Mouse (Mus musculus): ENCODE data around the gene Kmt2b.

Gene Kmt2b

DNA sequence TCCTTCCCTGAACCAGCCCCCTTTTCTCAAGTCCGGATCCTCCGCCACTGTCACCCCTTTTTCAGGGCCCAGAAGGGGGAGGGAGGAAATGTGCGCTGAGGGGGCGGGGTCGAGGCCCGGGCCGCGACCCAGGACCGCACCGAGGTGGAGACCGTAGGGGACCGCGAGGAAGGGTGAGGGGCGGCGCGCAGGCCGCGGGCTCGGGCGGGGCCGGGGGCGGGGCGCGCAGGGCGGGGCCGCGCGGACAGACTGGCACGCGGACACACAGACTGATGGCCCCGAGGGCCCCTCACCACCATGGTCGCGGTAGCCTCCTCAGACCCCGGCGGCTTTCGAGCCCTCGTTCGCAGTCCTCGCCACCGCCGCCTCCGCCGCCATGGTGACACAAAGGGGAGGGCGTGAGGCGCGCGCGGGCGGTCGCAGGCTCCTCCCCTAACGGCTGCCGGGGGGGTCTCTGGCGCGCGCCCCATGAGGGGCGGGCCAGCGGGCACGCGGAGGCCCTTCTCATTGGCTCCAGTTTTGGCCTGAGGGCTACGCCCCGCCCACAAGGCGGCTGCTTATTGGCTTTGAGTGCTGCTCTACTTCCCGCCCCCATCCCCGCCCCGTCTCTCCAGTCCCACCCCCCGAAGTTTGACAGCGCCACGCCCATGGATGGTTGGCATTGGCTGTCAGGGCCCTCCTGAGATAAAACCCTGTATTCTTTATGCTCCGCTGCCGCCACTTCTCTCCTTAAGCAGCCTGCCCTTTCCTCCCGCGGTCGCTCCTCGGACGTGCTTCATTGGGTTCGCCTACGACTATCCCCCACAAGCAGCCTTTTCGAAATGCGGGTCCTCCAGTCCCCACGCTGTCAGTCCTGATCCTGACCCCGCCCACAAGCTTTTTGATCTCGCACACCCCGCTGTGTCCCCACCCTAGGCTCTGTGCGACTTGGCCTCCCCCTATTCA is 53.6 kb downstream of the Kmt2b start, which contains the start of gene Arhgap33:
Gene Arhgap33 (minus strand): TSS at position 428 of the 945 bp plus-strand sequence.
- DNase-seq (ENCODE audit: low spot score in 2 of 2): peak; percentile 95 to 97

DNA sequence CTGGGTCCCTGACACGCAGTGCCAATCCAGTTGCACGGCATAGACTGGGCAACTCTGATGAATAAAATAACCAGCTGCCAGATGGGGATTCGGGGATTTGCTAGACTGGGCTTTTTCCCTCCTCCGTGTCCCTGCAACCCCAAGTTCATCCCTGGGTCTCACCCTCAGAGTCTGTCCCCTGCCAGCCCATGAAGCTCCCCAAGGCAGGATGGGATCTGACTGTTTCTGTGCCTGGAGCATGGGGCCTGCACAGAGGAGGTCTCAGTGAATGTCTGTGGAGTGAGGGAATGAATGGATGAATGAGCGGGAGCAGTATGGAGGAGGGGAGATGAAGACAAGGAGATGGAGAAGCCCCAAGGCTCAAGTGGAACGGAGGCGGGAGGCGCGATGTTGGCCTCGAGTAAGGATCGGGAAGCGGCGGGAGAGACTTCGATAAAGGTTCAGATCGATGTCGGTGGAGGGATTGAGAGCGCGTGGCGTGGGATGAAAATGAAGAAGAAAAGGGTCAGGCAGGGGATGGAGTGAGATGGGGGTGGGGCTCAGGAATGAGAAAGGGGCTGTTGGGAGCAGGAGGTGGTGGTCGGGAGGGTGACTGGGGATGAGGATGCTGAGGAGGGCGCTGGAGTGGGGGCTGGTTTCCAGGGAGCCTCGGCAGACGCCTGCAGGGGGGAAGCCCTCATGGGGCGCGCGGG is 54.4 kb downstream of the Kmt2b start:
- DNase-seq (ENCODE audit: low spot score in 2 of 2): peak in 1 of 2 experiments; percentile 51

DNA sequence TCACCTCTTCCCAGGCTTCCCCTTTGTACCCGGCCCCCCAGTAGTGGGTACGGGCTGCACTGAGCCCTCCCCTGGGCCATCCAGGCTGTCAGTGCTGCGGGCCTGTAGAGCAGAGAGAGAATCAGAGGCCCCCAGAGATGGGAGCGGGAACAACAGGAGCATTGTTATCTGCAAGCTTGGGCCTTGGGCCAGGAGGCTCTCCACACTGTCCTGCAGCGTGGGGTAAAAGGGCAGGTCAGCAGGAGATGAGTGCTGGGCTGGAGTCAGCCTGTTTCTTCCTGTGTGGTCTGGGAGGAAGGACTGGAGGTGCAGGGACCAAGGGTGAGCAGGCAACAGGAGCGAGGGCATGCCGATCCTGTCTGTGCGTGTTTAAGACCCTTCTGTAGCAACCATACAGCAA is 55.6 kb downstream of the Kmt2b start:
- DNase-seq (ENCODE audit: low spot score in 2 of 2): no peak

DNA sequence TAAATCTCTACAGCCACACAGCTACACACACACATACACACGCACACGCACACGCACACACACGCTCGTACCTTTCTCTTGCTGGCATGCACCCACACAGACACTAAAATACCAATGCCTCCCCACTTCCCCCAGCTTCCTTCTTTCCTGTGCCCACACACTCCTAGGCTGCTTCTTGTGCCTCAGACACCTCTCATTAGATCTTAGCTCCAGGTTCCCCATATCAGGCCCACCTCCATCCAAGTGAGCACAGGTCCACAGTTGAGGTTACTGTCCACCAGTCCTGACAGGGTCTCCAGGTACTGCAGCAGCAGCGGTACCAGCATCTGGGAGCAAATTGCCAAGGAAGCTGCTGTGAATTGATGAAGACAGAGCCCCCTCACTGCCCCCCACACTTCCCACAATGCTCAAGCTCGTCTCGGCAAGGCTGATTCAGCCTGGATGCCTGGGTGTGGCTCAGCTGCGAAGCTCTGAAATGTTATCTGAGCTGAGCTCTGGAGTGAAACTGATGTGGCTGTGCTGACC is 57.2 kb downstream of the Kmt2b start:
- peak; percentile 66 to 84 for DNase-seq (ENCODE audit: low spot score in 2 of 2)

DNA sequence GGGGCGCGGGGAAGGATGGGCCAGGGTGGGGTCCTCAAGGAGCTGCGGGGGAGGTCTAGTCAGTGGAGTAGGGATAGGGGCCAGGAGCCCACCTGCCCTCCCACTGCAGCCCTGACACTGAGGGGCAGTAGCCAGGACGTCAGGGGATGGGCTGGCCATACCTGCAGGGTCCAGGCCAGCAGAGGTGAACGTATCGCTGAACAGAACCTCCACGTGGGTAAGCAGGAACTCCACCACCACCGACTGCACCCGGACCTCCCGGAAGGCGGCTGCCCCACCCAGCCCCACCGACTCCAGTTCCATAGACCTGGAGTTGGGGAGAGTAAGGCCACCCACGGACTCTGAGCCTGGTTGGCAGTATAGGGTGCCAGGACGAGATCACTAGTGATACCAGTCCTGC is 61.5 kb downstream of the Kmt2b start:
- DNase-seq (ENCODE audit: low spot score in 2 of 2): no peak

DNA sequence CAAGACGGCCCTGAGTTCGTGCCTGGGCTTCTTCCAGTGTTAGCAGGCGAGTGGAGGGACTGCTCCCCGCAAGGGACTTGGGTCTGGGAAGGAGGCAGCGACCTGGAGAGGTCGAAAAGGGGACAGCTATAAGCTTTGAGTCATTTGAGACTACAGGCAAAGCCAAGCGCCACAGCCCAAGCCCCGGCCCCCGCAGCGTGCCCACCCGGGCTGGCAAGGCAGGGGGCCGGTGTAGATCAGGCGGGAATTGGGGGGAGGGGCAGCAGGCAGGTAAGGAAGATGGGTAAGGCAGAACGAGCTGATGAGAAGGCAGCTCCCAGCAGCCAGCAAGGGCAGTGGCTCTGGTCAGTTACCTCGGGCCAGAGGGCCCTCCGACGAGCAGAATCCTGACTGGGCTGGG is 62.1 kb downstream of the Kmt2b start:
- DNase-seq (ENCODE audit: low spot score in 2 of 2): no peak

DNA sequence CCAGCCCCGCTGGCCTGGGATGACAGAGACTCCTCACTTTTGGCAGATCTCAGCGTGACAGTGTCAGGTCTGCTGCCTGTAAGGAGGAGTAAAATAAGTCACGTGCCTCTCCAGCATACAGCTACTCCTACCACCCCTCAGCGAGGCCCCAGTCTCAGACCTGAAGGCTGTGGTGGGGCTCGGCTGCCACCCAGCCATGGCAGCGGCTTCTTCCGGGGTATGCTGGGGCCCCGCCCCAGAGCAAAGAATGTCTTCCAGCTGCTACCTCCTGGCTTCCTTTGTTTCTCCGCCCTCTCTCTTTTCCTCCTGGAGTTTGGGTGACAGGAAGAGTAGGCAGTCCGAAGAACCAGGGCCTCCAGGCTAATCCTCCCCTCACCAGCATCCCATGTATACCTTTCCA is 62.6 kb downstream of the Kmt2b start:
- DNase-seq (ENCODE audit: low spot score in 2 of 2): no peak

DNA sequence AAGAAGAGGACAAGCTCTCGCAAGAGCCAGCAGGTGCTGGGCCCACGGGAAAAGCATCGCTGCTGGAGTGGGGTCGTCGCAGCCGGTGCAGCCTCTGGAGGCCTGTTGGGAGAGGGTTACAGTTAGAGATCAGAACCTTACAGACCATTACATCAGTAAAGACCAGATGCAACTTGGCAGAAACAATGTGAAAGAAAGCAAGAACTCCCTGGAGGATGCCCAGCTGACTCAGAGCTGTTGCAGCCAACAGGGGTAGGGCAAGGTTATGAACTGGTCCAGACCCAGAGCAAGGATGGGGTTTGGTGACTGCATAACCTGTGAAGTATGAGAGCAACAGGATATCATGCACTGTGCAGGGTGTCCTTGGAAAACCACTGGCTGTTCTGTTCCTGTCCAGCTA is 64.0 kb downstream of the Kmt2b start:
- no peak for DNase-seq (ENCODE audit: low spot score in 2 of 2)

DNA sequence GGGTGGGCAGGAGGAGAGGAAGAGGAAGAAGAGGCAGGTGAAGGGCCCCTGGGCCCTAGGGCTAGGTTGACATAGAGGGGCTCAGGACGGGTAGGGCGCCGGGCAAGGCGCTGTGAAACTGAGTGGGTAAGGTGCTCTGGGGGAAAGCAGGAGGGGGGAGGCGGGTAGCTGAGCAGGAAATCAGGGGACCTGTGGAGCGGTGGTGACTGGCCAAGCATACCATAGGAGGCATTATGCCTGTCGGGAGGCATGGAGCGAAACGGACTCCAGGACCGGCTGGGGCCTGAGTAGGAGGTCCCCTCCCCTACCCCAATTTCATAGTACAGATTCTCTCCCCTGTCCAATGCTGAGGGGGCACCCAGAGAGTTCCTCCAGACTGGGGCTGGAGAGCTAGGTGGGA is 65.7 kb downstream of the Kmt2b start:
- no peak for DNase-seq (ENCODE audit: low spot score in 2 of 2)

DNA sequence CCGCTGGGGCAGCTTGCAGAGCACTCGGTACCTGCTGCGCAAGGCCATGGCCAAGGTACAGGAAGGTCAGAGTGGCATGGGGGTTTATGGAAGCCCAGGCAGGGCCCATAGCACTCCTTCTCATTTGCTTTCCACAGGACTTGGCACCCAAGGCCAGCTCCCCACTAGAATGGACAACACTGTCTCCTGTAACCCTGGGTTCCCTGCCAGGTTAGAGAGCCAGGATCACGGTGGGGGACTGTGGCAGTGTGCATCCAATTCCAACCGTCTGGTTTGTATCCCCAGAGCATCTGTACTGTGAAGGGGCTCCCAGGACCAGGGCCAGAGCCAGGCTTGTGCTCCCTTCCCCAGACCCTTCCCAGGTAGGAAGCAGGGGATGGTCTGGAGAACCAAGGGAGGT is 67.7 kb downstream of the Kmt2b start:
- DNase-seq (ENCODE audit: low spot score in 2 of 2): no peak

DNA sequence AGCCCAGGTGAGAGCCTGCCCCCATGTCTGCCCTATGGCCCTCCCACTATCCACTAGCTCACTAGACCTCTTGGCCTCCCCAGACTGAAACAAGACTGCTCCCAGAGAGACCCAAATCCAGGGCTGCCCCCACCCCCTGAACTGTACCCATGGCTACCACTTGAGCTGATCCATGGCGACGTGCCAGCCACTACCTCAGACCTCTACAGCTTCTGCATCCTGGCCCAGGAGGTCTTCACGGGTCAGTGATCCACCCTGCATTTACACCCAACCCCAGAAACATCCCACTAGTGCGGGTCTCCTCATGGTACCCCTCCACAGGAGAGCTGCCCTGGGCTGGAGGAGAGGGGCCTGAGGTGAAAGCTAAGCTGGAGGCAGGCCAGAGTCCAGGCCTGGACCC is 68.1 kb downstream of the Kmt2b start:
- no peak for DNase-seq (ENCODE audit: low spot score in 2 of 2)

Data from frontal cortex, postnatal 36 days (tissue).